Mouse (Mus musculus): ENCODE data around the gene Gpd2.

GRCm38 (mm10) chr2:57293571-57293970 lies 56.1 kb downstream of the Gpd2 start:
- no peak for TF ChIP-seq CTCF (IDR thresholded peaks at IDR 0.05; ENCODE audit: borderline replicate concordance, insufficient read depth, low read length)
- TF ChIP-seq POLR2A (IDR thresholded peaks at IDR 0.05; ENCODE audit: low read depth, low read length) = no peak
